Mouse (Mus musculus) bone marrow macrophage, adult 2 months (primary cell): Measurements from ENCODE around the gene Kctd18. TPM values are rescaled to one million over a fixed set of nuclear protein-coding genes. Genes with fewer than 3 reads are reported as not detected.

Experiments used
- H3K27ac ChIP-seq: 2 replicates; pipeline ENCODE4 v1.5.1; 2012; ENCODE audit warnings: low read depth, low read length; ENCODE audit not compliant: insufficient read depth
- H3K4me1 ChIP-seq: 2 replicates; pipeline ENCODE4 v1.6.1; 2012; ENCODE audit warnings: low read length; ENCODE audit not compliant: control insufficient read depth, insufficient read depth
- H3K4me3 ChIP-seq: 2 replicates; pipeline ENCODE4 v1.5.1; 2012; ENCODE audit warnings: mild to moderate bottlenecking, low read length, moderate library complexity; ENCODE audit not compliant: insufficient read depth
- CTCF ChIP-seq: IDR thresholded peaks from 2 replicates; pipeline ENCODE4 v1.5.1; 2012; ENCODE audit warnings: low read depth, mild to moderate bottlenecking, low read length, moderate library complexity
- POLR2A ChIP-seq: IDR thresholded peaks from 2 replicates; pipeline ENCODE4 v1.6.1; 2012; ENCODE audit warnings: mild to moderate bottlenecking, low read depth, low read length, borderline replicate concordance
- polyA plus RNA-seq: library from polyadenylated mRNA; stranded (reverse); fragments of >200 nt; gene quantifications from 2 replicates; pipeline ENCODE4 v1.2.4, GENCODE M21; 2012; ENCODE audit not compliant: missing spikeins, insufficient read depth, insufficient read length

Kctd18 gene
- 16.9 and 22.2 TPM in 2 replicates for polyA plus RNA-seq

DNA sequence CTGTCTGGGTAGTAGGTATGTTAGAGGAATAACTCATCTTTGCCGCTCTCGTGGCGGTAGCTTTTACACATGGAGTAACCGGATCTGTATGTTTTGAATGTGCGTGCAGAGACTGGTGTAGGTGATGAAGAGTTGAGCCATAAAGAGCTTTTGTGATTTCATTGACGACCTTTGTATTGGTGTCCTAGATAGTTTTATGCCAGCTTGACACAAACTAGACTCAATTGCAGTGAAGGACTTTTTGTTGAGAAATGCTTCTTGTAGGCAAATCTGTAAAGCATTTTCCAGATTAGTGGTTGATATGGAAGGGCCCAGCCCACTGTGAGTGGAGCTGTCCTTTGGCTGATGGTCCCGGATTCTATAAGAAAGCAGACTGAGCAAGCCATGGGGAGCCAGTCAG lies at the start of gene Kctd18:
Gene Kctd18 (minus strand): TSS at position 101 of the 400 bp plus-strand sequence.
- Histone ChIP-seq H3K4me3 (no peak within 1 kb of the TSS), H3K27ac (no peak within 1 kb of the TSS), H3K4me1 (no peaks in the 10 kb centered on the region)
- TF ChIP-seq CTCF (no peak), POLR2A (no peak)

DNA sequence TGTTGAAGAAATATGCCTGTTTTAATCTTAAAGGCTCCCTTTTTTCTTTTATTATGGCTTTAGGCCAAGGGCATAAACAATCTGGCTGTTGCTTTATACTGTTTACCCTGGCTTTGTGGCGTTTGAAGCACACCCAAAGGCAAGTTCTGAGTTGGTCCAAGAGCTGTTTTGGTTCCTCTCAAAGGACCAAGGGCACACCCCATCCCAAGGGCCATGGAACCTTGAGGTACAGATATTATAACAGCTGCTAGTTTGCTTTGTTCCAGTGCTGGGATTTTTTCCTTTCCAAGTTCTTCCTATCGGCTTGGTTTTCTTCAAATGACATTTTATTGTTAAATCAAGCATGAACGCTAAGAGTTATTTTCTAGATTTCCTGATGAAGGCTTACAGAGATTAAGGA lies 46.9 kb upstream of the Kctd18 start:
- Histone ChIP-seq H3K4me1 (no peaks in the 10 kb centered on the region), H3K4me3 (no peak overlapping the region), H3K27ac (no peak overlapping the region)
- TF ChIP-seq CTCF (no peak), POLR2A (no peak)

DNA sequence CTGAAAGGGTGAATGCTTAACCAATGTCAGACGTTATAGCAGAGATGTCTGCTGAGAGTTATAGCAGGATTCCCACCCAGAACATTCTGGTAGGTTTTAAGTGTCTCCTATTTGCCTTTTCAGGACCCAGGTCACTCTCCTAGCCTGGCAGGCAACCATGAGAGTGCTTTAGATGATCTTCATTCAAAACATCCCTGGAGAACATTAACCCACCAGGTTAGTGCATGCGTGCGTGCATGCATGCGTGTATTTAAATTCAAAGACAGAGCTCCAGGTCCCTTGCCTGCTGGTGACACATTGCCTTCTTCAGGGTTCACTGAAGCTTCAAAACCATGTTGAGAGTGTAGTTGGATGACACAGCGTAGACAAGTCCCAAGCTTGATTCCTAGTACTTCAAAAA lies 46.4 kb upstream of the Kctd18 start:
- no peaks in the 10 kb centered on the region for H3K4me1 ChIP-seq
- no peak overlapping the region for H3K27ac ChIP-seq
- H3K4me3 ChIP-seq: no peak overlapping the region
- TF ChIP-seq POLR2A: no peak
- no peak for TF ChIP-seq CTCF

DNA sequence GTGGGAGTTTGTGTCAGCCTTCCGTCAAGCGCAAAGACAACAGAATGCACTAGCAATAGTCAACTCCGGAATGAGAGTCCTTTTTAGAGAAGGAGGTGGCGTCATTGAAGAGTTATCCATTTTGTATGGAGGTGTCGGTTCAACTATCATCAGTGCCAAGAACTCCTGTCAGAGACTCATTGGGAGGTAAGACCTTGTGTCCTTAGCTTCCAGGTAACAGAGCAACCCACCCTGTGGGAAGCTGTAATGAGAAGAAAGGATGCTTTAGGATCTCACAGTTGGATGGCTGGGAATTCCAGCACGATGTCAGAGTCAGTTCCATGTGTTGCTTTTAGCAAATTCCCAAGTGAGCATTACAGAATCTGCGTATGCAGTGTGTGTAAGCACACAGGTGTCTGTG lies 43.4 kb upstream of the Kctd18 start:
- H3K4me3 ChIP-seq: no peak overlapping the region
- TF ChIP-seq POLR2A (no peak), CTCF (no peak)
- H3K4me1 ChIP-seq: no peaks in the 10 kb centered on the region
- H3K27ac ChIP-seq: no peak overlapping the region

DNA sequence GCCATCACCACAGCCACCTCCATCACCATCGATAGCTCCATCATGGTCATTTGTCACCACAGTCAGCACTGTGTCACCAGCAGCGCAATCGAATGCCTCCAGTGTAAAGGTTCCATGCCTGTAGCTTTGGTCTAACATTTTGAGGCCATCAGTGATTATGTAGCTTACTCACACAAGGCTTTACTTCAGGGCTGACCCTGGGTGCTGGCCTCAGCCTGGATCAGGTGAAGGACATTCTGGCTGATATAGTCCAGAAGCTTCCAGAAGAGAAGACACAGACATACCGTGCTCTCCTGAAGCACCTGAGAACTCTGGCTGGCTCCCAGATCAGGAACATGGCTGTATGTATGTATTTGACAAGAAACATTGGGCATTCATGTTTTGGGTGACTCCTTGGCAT lies 40.1 kb upstream of the Kctd18 start:
- Histone ChIP-seq H3K4me1 (no peaks in the 10 kb centered on the region), H3K4me3 (no peak overlapping the region), H3K27ac (no peak overlapping the region)
- TF ChIP-seq CTCF: no peak
- no peak for TF ChIP-seq POLR2A

DNA sequence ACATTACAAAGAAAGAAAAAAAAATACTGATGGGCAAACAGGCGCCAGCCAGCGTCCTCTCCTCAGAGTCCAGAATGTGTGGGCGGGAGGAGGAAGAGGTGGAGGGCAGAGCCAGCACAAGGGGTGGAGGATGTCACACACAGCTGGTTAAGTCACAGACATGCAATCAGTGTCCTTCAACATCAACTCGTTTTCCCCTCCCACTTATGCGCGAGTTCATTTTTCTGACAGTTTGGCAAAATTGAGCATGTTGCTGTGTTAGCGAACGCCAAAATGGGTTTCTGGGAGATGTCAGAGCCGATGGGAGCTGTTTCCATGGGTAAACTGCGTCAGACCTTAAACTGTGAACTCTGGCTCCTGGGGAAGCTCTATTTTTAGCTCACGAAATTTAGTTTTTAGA lies 38.2 kb upstream of the Kctd18 start:
- H3K4me1 ChIP-seq: no peaks in the 10 kb centered on the region
- H3K4me3 ChIP-seq: no peak overlapping the region
- H3K27ac ChIP-seq: no peak overlapping the region
- TF ChIP-seq POLR2A: no peak
- no peak for TF ChIP-seq CTCF

DNA sequence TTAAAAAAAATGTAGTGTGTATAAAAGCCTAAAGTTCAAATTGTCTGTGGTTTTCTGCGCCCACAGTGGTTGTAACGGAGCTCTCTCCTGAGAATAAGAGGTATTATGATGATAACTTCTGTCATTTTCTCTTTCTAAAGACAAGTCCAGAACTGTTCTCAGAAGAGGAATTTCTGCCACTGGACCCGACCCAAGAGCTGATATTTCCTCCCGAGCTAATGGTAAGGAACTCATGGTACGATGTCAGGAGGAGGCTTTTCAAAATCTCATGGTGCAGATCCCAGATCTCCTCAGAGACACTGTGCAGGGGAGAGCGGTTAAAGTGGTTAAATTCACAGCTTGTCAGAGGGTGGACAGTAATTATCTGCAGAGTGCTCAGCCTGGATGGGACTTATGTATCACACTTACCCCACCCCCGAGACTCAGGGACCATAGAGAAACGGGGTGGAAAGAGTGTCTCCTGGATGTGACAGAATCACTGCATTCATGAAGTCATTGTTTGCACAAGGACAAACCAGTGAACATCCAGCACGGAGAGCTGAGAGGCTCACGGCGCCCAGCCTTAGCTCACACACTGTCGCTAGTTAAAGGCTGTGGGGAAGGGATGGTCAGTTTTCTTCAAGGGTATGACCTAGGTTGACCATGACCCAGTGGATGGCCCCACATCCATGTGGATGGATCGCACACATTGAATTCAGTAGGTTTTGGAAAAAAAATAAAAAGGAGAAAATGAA lies 37.5 kb upstream of the Kctd18 start:
- H3K4me3 ChIP-seq: no peak overlapping the region
- H3K27ac ChIP-seq: no peak overlapping the region
- no peaks in the 10 kb centered on the region for H3K4me1 ChIP-seq
- TF ChIP-seq POLR2A: no peak
- no peak for TF ChIP-seq CTCF

DNA sequence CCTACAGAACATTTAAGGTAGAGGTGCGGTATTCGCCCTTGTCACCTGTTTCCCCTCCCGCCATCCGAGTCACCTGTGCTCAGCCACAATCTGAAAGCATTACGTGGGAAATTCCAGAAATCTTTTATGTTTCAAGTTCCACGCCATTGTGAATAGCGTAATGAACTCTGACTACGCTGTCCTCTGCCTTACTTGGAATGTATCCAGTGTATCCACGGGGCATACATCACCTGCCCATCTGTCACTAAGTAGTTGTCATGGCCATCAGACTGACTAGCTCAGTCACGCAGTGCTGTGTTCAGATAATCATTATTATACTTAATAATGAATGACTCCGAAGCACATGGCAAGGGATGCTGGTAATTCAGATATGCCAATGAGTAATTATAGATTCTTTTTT lies 36.8 kb upstream of the Kctd18 start:
- Histone ChIP-seq H3K4me1 (no peaks in the 10 kb centered on the region), H3K27ac (no peak overlapping the region), H3K4me3 (no peak overlapping the region)
- TF ChIP-seq POLR2A (no peak), CTCF (no peak)

DNA sequence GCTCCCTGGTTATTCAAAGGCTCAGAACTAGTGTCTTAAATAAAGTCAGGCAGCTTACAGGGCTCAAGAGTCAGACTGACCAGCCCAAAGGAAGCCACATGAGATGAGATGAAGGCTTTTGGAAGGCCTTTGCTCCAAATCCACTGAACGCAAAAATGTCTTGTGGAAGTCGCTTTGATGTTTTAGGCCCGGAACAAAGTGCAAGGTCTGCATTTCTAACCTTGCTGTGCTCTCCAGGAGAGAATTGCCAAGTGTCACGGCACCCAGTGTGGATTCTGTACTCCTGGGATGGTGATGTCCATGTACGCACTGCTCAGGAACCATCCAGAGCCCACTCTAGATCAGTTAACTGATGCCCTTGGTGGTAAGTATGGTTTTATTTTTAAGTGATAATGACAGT lies 30.4 kb upstream of the Kctd18 start:
- H3K27ac ChIP-seq: no peak overlapping the region
- H3K4me1 ChIP-seq: no peaks in the 10 kb centered on the region
- TF ChIP-seq CTCF (no peak), POLR2A (no peak)
- no peak overlapping the region for H3K4me3 ChIP-seq

DNA sequence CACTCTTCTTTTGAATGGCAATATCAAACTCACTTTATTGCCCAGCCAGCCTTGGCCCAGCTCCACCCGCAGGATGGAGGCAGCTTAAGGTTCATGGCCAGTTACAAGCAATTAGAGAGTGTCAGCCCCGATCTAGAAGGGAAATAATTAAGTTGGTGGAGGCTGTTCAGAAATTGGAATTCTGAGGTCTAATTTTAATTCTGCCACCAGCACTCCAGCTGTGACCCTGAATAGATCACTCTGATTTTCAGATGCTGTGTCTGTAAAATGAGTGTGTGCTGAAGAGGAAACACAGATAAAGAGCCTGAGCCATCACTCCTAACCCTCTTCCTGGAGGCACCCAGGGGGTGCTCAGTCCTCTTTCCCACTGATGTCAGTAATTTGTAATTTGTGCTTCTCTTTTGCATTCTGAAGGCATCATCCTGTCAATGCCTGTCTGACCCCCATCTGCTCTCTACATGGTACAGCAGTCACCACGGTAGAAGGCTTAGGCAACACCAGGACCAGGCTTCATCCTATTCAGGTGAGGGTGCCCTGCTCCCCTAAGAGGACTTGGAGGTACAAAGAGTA lies 28.1 kb upstream of the Kctd18 start:
- no peaks in the 10 kb centered on the region for H3K4me1 ChIP-seq
- no peak overlapping the region for H3K27ac ChIP-seq
- TF ChIP-seq POLR2A (no peak), CTCF (no peak)
- H3K4me3 ChIP-seq: no peak overlapping the region

DNA sequence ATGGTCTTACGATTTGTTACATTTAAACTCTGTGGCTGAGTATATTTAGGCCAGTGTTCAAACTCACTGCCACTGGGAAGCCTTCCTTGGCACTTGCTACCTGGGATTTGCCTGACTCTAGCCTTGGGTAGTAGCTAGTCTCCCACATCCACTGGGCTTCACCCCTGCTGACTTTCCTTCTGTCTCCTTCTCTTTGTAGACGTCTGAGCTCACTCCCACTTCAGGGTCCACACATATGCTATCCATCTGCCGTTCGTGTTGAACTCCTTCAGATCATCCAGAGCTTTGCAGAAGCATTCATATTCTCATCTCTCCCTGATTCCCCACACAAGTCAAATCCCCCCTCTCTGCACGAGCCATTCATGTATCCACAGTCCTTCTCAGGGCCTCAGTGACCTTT lies 26.8 kb upstream of the Kctd18 start:
- TF ChIP-seq CTCF: no peak
- TF ChIP-seq POLR2A: no peak
- Histone ChIP-seq H3K4me1 (no peaks in the 10 kb centered on the region), H3K4me3 (no peak overlapping the region), H3K27ac (no peak overlapping the region)
